Mouse (Mus musculus): ENCODE measurements around the gene Gpx7.

The Gpx7 gene

DNA sequence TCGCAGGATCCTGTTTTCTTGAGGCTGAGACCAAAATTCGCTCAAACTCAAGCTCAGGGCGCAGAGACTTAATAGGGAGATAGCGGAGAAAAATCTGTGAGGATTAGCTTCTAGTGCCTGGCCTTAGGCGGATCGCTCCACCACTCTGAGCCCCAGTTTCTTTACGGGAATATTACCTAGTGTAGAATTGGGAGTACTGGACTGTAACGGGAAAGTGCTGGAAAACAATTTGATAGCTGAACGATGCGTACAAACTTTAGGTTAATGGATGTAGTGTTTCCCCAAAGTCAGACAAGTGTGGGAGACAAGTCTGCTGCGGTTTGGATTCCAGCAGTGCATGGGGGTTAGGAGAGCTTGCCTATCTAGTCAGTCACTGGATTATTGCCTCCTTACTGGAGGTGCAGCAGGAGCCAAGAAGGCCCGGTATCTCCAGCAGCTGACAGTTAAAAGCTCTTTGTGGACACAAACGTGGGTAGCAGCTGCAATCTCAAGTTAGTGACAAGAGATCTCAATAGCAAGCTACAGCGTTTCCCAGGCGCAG lies at the start of gene Gpx7:
Gene Gpx7 (minus strand): TSS at position 101 of the 541 bp plus-strand sequence.
- DNase-seq, result no peak

DNA sequence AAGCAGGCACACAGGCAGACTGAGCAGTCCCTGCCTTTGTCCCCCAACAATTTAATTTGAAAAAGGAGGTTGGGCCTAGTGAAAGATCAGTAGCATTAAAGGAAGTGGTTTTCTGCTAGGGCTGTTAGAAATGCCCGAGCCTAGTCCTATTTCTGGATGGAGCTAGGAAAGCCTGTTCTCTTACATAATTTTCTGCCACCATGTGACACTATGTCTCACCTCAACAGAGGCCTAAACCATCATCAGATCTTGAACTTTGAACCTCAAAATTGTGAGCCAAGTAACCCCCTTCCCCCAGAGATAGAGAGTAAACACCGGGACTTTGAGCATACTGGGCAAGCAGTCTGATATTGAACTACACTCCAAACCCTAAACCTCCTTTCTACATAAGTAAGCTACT lies 49.3 kb upstream of the Gpx7 start:
- peak; percentile 5 to 57 for DNase-seq

DNA sequence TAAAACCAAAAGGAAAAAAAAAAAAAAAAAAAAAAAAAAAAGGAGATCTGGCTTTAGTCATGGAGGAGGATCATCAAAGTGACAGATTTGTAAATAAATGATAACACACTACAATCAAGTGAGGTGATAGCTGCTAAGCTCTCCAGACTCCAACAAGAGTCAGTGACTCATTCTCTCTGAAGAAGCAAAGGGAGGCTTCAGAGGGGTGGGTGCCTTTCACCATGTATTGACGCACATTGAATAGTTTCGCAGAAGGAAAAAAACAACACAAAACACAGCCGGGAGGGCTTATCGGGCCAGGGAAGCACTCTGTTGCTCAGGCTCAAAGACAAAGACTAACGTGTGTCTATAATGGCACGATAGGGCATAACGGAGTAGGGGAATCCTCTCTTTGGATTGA lies 41.3 kb upstream of the Gpx7 start:
- no peak for DNase-seq

DNA sequence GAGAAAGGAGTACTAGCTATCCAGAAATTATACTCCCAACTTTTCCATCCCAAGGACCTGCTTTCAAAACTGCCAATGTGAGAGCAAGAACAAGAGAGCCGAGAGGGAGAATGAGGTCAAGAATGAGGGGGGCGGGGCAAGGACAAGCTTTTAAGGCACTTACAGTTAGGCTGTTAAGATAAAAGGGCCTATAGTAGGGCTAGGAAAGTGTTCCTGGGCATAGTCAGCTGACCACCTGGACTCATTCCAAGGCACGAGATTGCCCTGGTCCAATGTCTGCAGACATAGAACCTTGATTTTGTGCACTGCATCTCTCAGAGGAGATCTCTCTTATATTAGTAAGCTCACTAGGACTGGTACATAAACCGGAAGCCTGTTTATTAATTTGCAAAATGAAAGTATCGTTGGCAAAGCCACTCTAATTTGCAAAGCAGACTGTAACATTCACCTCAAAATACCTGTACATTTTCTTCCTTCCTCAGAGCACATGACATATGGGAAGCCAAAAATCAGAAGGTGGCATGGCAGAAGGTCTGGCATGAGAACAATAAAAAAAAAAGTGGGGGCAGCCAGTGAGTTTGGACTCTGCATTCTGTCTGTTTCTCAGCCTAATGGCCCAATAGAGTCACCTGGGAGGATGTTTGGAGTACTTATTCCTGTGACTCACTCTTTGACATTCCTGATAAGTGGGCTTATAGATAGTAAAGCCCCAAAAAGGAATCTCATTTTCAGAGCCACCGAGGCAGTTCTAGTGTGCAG lies 31.5 kb upstream of the Gpx7 start:
- peak; percentile 69 to 74 for DNase-seq

DNA sequence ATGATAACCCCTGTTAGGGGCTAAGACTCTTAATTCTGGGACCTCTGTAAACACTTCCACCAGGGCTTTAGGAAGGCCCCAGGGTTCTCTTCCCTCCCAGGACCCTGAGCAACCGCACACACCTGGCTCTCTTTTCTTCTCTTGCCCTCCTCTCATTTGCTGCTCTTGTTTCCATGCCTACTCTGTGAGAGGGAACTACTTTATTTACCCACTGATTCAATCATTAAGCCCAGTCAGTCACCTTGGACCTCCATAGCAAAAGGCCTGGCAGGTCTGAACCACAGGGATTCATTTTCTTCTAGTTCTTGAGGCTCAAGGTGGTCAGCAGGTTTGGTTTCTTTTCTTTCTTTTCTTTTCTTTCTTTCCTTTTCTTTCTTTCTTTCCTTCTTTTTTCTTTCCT lies 29.5 kb upstream of the Gpx7 start:
- no peak for DNase-seq

DNA sequence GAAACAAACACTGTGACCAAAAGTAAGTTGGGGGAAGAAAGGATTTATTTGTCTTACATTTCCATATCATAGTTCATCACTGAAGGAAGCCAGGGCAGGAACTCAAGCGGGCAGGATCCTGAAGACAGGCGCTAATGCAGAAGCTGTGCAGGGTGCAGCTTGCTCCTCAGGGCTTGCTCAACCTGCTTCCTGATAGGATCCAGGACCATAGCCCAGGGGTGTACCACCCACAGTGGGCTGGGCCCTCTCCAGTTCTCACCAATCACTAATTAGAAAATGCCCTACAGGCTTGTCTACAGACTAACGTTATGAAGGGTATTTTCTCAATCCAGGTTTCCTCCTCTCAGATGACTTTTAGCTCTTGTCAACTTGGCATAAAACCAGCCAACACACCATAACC lies 28.9 kb upstream of the Gpx7 start:
- no peak for DNase-seq

DNA sequence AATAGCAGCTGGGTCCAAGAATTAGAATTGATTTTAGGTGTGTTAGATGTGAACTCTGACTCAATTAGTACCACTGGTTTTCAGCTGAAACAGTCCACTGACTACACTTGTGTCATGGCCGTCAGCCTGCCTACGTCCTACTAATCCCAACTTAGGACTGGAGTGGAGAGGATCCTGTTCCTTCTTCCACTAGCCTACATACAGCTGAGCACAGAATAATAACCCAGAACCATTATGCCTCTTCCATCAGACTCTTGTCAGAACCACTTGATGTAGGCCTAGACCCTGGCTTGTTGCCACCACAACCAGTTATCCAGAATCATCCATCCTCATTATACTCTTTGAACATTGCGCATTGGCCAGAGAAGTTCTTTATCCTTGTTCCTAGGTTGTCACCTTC lies 28.0 kb upstream of the Gpx7 start:
- no peak for DNase-seq

DNA sequence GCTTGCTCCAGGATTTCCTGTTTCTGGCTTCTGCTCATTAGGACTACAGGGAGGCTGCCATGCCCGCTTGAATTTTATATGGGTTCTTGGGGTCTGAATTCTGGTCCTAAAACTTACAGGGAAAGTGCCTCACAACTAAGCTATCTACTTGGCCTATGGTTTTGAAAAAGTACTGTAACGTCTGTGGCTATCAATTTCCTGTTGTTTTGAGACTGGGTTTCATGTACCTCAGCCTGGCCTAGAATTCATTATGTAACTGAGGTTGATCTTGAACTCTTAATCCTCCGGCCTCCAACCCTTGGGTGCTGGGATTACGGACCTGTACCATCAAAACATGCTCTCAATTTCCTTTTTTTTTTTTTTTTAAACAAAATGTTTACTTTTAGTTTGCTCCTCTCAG lies 27.5 kb upstream of the Gpx7 start:
- no peak for DNase-seq

DNA sequence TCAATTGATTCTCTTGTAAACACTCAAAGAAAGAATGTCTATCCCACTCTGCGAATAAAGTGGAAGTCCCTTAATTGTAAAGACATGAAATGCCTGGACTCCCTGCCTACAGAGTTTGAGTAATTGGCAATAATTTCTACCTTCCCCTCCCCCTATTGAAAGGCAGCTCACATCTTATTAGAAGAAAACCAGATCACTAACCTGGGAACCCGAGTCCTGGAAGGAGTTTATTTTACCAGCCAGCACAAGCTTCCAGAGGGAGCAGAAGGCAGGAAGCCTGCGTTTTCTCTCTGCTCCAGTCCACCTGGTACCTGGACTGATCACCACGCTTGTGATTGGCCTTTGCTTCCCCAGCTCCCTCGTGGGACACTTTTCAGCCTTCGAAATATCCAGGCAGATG lies 26.6 kb upstream of the Gpx7 start:
- no peak for DNase-seq

DNA sequence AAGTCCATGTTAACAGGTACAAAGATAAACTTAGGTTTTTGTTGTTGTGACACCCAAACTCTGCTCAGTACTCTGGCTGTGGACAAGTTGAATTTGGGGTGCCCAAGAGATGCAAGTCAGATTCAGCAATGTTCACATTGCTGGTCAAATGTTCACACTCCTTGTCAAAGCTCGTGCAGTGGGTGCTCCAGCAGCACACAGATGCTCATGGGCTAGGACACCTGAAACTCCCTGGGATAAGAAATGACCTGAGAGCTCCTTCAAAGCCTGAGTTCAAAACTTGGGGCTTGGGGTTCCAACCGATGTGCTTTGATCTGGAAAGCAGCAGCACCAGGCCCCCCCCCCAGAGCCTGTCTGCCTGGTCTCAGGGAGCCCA lies 24.8 kb upstream of the Gpx7 start:
- no peak for DNase-seq

DNA sequence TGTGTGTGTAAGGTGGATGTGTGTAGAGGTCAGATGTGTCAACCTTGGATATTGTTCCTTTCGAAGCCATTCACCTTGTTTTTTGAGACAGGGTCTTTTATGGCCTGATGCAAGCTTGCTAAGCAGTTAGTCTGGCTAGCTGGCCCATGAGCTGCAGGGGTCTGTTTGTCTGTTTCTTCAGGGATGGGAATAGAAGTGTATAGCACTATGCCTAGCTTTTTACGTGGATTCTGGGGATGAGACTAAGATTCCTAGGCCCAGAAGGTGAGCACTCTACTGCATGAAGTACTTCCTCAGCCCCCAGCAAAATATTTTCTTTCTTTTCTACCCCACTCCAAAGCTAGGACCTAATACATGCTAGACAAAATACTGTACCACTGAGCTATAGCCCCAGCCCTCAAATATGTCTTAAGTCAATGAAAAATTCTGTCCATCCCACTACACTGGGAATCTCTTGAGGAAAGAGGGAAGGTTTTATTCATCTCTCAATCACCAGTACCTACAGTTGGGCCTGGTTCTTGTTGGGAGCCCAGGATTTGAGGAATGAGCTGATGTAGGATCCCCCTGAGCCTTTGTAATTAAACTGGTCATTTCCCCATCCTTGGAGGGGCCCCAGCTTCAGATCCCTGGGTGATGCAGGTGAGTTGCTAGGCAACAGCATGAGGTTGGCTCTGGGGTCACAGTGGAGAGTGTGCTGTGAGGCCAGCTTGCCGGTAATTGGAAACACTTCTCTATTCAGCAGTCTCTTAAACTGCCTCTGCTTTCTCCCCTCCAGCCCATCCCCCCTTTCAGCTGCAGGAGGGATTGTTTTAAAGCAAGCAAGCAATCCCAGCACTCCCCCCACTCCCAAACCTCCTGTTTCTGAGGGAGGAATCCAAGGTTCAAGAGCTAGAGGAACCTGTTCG lies 24.1 kb upstream of the Gpx7 start:
- peak in 1 of 2 experiments; percentile 9 for DNase-seq

DNA sequence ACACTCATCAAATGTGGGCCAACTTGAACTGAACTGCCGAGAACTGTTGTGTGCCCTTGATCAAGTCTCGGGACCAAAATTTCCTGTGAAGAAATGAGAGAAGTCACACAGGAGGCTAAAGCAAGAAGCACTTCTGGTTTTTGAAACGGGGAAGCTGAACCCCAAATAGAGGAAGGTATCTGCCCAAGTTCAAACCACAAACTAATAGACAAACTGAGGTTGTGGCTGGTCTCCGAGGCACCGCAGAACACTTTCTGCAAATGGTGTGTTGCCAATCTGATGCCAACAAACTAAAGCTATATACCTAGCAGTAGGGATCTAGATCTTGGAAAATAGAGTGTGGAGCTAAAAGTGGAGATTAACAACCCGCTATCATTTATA lies 21.6 kb upstream of the Gpx7 start:
- DNase-seq, result no peak

DNA sequence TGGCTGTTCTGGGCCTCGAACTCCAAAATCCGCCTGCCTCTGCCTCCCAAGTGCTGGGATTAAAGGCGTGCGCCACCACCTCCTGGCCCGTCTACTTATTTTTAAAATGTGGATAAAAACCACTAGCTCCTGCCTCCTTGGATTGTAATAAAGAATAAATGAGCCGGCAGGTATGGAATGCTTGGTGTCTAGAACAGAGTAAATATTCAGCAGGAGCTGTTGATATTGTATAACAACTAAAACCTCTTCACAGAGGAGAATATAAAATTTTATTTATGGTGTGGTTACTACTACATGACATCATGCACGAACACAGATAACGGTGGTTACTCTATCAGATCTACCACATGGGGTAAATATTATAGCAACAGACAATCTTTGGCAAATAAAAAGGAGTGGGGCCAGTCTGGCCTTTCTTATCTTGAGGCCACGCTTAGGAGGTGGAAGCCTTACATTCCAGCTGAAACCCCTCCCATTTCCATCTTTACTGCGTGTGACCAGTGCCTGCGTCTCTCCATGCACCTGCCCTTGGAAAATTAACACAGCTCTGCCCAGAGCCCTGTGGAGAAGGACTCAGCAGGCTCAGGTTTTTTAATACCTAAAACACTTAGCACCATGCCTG lies 21.1 kb upstream of the Gpx7 start:
- no peak for DNase-seq

DNA sequence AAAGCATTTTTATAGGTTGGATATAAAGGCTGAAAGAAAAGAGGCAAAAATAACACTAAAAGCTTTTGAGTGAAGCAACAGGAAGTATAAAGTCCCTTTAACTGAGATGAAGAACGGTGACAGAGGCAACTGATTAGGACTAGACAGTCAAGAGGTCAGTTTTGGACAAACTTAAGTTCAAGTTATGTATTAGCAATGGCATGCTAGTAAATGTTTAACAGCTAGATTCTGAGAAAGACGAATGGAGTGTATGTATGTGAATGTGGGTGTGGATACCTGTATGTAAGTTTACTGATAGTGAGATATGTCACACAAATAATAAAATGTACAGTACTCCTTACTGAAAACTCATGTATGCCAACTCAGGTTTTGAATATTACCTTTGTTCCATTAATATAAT lies 17.8 kb upstream of the Gpx7 start:
- no peak for DNase-seq

DNA sequence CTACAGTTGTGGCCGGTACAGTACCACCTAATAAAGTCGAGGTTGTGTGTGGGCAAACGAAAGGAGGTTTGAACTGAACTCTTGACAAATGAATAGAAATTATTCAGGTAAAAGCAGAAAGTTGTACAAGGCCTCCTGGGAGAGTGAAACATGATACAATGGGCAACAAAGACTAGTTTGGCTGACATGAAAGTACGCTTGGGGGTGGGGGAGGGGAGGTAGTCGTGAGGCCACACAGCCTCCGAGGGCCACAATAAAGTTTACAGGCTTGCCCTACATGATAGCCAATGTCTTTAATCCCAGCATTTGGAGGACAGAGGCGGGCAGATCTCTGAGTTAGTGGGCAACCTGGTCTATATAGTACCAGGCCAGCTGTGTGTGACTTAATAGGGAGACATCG lies 860 bp upstream of the Gpx7 start:
- DNase-seq, result no peak

DNA sequence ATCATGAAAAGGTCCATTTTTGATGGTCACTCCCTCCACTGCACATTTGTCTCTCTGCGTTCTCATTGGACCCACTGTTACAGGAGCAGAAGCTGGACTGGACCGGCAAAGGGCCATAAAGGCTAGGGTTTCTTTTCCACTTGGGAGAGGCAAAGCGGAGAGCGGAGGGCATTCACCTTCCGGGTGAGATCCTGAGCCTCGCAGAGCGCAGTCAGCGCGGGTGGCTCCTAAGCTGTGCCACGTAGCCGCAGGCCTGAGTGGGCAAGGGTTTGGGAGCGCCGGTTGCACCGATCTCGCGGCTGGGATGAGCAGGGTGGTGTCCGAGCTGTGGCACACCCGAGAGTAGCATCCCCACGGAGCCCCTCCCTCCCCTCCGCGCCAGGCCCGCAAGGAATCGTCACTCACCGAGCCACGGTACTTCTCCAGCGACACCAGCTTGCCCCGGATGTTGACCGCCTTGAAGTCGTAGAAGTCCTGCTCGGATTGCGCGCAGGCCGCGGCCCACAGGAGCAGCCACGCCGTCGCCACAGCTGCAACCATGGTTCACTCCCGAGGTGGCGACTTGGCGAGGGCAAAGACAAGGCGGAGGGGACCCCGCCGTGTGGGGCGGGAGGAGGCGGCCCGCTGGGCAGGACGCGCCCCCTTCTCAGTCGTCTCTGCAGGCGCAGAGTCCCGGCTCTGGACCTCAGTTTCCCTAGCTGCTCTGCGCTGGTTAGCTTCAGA lies 462 bp downstream of the Gpx7 start:
- DNase-seq, result peak; percentile 33 to 39

DNA sequence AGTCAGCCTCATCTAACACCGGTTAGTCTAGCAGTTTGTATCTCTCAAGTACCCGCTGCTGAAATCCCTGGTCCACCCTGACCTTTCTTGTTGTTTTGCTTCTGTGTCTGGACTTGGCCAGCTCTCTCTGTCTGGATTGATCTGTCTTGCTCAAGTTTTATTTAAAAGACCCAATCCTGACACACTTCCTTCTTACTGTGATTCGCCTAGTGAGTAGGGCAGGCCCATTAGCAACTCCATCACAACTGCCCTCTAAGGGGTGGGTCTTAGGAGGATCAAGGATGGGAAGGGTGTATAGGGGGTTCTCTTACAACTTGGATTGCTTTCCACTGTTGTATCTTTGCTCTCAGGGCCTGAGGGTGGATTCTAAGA lies 1.0 kb downstream of the Gpx7 start:
- DNase-seq, result peak in 1 of 2 experiments; percentile 20

DNA sequence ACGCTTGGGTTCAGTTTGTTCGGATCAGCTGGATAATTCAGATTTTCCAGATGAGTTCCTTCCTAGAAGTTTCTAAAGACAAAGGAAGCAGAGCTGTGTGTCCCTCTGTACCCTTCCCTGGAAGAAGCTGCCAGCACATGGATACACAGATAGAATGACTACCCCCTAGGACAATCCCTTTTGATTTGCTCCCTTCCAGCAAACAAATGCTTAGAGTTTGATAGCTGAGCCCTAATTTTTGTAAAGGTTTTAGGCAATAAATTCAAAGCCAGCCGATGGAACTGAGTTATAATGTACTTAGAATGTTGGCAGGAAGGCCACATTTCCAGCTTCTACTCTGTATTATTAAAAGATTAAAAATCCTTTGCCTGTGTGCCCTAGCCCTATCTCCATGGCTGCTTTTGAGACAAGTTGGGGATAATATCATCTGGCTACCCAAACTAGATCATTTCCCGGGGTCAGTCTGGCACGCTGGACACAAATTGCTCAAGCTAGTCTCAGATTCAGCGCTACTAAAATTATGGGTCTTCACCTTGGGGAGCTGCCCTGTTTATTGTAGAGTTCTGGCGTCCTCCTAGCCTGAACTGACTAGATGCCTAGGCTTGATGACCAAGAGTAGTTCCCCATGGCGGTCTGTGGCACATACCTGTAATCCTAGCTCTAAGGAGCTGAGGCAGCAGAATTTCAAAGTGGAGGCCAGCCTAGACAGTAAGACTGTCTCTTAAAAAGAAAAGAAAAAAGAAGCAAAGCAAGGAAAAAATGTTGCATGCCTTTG lies 2.7 kb downstream of the Gpx7 start:
- no peak for DNase-seq

DNA sequence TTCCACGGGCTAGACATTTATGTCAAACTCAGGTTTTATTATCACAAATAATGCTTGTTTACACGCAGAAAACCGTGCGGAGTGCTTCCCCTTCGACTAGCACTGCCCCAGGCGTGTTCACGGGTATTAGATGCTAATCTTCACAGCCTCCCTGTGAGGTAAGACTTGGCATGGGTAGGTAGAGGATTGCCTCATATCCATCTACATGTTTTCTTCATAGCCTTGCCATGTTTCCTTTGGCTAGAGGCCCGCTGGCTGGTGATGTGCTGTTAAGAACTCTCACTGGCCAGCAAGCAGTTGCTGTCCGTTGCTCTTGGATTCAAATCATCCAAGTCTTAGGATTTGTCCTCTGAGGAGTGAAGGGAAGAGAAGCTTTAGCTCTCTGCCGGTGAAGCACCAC lies 6.4 kb downstream of the Gpx7 start:
- DNase-seq, result no peak

DNA sequence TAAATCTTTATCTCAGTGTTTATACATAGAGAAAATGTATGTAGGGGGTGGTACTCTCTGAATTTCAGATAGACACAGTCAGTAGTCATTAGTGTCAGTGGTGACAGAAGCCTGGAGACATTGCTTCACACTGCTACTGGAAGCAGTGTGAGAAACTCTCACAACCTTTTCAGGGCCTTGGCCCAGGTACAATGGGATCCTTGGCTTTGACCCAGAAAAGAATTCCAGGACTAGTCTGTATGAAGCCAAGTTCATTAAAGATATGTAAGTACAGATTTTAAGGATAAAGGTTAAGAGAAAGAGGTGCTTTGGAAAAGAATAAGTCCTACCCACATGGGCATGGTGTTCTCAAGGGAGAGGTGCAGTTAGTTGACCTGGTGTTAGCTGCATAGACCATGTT lies 12.5 kb downstream of the Gpx7 start:
- no peak for DNase-seq

DNA sequence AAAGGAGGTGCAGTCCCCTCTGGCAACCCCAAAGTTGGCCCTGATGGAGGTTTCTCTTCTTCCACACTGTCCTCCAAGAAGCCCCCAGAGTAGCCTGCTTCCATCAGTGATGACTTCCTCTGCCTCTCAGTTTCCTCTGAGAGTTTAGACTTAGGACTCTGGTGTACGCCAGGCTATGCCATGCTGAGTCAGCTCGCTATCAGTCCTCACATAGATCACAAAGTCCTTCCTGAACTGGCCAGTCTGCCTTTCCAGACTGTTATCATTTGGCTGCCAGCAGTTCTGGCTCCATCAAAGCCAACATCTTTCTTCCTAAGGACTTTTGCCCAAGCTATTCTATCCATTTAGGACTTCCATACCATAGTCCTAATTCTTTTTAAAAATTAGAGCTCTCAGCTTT lies 14.2 kb downstream of the Gpx7 start:
- peak; percentile 3 to 20 for DNase-seq

DNA sequence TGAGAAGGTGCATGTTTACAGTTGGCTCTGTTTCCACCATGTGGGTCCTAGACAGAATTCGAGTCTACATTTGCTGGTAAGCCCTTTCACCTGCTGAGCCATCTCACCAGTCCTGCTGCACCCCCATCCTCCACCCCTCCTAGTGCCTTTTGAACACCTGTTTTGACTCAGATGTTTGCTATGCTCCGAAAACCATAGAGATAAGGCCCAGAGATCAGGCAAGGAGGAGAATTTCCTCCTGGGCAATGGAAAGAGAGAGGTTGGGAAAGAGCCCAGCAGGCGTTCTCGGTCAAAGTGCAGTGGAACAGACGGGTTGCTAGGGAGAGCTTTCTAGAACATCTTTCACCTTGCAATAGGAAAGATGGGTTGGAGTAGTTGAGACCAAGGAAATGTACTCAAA lies 15.6 kb downstream of the Gpx7 start:
- DNase-seq, result no peak
